Mouse (Mus musculus) thymus, postnatal 4 days (tissue): ENCODE measurements around the gene Mroh8.
"Not testable (repeated sequence)": the region's sequence is repeated elsewhere in the genome, so short reads cannot be mapped to it uniquely, and the experiment has no call there.

Experiments used
- DNase-seq: peaks from one replicate; pipeline ENCODE4 v3.0.0; 2021

Gene Mroh8

DNA sequence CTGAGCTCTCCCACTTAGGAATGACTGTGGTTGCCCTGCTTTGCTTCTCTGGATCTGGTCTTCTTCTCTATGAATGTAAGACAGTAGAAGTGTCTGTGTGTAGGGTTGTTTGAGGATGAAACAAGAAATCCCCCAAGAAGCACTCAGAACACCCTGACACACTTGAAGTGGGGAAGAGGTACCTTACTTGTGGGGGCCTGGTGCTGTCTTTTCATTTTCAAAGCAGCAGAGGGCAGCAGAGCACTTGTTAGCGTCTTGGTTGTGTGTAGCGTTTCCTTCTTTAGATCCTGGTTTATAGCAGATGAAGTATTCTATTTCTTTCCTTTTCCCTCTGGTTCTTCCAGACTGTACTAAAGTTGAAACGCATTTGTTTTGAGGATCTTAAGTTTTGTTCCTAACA, 8.2 kb upstream of the Mroh8 start:
- DNase-seq: peak; percentile 61

DNA sequence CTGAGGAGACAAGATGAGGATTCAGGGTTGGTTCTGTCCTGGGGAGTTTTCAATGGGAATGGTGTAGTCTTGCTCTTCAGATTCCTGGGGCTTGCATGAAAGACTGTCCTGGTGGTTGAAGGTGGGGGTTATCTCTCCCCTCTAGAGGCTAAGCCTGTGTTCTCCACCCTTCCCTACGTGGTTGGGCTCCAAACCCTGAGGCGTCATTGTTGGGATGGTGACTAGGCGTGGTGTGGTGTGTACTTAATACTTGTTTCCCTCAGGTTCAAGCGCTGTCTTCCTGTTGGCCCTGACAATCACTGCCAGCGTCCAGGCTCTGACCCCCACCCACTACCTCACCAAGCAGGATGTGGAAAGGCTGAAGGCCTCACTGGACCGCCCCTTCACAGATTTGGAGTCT, 4.0 kb upstream of the Mroh8 start:
- DNase-seq: no peak

DNA sequence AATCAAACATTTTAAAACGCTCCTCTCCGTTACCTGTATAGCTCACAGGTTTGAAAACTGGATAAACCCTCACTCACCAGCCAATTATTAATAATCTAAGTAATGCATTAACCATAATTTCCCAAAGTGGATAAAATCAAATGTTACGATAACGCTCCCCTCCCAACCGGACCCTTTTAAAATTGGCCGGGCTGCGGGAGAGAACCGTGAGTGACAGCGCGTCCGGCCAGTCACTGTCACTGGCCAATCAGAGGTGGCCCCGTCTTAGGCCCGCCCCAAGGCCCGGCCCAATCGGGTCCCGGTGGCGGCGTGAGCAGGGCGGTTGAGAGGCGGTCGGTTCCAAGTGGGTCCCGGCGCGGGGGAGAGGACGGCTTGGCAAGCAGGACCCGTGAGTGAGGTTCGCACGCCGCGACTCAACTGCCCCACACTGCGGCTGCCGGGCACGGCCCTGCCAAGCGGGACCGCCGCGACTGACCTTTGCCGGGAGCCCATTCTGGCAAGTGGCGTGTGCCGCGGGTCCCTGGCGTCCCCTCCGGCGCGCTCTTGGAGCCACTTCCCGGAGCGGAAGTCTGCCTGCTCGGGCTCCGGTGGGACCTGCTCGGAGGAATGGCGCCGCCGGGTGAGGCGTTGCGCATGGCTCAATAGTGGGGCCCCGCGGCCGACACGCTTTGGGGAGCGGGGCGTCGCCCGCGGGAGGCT, 483 bp downstream of the Mroh8 start, which contains the start of gene Rpn2:
TSS of gene Rpn2 (plus strand) at position 301 of the 699 bp plus-strand sequence.
- peak; percentile 97 for DNase-seq

DNA sequence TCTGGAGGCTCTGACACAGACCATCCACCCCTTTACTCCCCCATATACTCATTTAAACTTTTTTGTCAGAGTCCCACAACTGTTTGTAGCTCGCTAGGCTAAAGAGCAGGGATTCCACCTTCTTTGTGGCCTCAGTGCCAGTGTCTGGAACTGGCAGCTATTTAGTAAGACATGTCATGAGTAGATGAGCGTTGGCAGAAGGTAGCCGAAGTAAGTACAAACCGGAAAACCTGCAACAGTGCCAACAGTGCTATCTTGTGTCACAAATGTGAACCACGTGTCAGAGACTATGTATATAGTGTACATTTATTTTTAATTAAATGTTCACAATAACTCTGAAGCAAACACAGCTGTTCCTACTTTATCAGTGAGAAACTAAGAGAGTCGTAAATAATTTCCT, 15.5 kb downstream of the Mroh8 start:
- no peak for DNase-seq

DNA sequence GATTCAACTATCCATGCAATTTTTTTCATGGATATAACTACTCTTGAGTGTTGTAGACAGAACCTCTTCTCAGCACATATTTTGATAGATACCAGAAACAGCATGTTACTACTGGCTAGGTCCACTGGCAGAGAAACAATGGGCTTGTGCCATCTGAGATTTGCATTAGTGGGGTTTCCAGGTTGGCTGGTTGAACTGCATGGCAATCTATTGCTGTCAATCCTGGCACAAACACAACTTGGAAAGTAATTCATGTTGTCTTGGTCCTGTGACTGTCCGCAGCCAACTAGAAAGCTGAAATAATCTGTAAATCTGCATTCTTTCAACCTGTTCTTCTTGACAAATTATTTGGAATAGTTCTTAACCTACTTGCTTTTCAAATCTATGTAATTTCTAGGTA, 16.2 kb downstream of the Mroh8 start:
- no peak for DNase-seq

DNA sequence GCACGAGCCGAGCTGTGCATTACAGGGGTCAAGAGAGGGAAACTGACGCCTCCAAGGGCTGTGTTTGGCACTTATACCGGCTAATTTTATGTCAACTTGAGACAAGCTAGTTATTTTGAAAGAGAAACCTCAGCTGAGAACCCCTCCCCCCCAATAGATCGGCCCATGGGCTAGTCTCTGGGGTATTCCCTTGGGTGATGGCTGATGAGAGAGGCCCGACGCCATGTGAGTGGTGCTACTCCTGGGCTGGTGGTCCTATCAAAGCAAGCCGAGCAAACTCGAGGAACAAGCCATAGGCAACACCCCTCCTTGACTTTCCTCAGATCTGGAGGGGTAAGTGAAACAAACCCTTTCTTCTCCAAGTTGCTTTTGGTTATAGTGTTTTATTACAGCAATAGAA, 16.8 kb downstream of the Mroh8 start:
- no peak for DNase-seq

DNA sequence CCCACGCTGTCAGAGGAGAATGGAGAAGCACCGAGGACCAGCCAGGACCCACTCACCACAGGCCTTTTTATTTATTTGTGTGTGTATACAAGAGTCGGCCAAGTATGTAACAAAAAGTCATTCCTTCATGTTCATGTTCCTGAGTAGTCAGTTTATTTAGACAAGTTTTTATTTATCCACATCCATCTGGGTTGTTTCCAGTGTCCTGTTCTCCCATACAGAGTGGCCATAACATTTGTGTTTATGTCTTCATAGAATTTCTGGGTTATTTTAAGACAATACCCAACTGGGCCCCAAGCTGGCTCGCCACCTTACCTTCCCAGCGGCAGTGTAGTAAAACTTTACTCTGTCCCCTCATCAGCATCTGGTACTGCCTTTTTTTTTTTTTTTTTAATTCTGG, 17.4 kb downstream of the Mroh8 start:
- no peak for DNase-seq

DNA sequence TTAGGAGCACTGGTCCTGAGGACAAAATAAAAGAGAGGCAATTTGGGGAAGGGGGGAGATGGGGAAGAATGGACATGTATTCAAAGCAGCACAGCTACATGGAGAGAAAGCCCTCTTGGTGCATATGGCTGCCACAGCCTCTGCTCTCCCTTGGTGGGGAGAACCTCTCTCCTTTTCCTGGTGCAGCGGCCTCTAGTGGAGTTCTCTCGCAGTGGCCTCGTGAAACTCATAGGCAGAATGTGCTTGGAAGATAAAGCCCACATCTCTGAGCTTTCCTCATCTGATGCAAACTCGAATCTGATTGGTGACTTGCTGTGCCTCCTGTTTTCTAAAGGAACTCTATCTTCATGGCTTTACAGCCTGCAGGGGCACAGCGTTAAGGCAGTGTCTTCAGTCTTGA, 19.6 kb downstream of the Mroh8 start:
- peak; percentile 82 for DNase-seq

DNA sequence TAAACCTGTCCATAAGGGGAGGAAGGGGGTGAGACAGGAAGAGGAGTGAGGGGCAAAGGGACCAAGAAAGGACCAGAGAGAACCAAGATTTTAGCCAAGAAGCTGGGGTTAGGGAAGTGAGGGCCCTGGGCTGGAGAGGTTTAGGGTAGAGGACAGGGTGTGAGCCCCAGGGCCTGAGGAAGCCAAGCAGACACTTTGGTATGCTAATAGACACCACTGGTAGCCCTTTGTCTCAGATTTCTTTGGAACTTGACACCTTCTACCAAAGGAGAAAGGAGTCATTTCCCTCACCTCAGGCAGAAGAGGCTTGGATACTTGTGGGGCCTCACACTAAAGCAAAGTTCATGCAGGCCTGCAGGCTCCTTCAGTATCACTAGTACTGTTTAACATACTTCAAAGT, 31.2 kb downstream of the Mroh8 start:
- no peak for DNase-seq

DNA sequence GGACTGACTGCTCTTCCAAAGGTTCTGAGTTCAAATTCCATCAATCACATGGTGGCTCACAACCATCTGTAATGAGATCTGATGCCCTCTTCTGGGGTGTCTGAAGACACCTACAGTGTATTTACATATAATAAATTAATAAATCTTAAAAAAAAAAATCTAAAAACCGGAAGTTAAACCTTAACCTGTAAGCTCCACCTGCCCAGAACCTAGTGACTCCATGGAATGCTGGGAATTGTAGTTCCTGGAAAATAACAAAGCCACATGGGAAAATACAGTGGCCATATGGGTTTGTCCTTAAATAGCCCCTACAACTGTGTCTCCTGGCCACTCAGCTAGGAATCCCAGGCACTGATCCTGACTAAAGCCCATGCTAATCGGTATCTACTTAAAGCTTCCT, 33.7 kb downstream of the Mroh8 start:
- DNase-seq: no peak

DNA sequence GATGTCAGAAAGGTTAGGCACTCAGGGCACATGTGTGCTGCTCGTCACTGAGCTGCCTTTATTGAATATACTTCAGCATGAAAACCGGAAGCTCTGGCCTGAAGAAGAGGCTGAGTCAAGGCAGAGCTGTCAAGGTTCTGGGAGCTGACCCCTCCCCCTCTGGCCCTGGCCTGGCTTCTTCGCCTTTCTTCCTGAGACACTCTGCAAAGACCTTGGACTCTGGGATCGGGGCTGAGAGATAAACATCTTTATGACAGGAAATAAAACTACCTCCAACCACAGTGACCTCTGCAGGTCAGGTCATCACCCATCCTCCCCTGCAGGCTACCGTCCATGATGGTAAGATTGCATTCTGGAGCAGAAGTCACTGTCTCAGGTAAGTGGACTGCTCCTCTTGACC, 34.3 kb downstream of the Mroh8 start:
- no peak for DNase-seq

DNA sequence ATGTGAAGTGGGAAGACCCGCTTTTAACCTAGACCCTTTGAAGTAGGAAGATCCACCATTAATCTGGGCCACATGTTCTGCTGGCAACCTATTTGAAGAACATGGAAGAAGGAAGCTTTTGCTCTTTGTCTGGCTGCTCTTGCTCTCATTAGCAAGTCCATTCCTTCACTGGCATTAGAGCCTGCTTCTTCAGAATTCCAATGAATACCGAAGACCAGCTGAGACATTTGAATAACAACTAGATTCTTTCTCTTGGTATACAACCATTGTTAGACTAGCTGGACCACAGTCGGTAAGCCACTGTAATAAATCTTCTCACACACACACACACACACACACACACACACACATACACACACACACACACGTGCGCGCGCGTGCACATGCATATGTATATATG, 43.4 kb downstream of the Mroh8 start:
- no peak for DNase-seq

DNA sequence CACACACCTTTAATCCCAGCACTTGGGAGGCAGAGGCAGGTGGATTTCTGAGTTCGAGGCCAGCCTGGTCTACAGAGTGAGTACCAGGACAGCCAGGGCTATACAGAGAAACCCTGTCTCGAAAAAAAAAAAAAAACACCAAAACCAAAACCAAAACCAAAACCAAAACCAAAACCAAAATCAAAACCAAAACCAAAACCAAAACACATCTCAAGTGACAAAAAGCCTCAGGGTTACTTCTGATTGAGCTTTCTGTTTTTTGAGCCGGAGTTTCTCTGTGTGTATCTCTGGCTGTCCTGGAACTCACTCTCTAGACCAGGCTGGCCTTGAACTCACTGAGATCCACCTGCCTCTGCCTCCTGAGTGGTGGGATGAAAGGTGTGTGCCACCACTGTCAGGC, 57.4 kb downstream of the Mroh8 start:
- not testable (repeated sequence) for DNase-seq

DNA sequence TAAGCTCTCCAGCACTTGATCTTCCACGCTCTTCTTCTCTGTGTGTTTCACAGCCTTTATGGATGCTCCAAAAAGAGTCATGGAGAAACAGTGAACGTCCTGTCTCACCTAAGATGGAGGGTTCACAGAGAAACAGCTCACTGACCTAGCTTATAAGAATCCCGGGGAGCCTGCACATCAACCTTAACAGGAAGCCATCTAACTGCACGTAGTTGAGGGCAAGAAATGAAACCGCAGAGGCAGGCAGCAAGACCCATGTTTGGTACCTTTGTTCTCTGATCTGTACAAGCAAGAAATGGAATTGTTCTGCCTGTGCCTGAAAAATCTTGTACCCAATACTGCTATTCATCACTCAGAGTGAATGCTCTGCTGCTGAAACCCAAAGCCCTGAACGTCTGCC, 59.2 kb downstream of the Mroh8 start:
- DNase-seq: no peak

DNA sequence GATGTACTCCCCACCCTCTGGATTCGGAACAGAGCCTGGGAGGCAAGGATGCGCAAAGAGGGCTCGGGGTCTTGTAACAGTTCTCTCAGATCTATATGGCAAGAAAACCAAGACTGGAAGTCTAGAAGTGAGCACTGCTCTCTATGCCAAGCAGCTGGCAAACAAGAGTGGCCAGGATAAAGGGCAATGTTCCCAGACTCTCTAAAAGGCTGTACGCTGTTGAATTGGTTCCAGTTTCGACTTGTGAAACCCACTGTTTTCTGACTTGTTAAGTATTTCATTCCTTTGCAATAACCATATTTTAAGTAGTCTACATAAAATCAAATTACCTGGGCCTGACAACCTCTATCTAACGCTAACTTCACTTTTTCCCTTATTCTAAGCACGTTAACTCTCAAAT, 67.6 kb downstream of the Mroh8 start:
- DNase-seq: no peak

DNA sequence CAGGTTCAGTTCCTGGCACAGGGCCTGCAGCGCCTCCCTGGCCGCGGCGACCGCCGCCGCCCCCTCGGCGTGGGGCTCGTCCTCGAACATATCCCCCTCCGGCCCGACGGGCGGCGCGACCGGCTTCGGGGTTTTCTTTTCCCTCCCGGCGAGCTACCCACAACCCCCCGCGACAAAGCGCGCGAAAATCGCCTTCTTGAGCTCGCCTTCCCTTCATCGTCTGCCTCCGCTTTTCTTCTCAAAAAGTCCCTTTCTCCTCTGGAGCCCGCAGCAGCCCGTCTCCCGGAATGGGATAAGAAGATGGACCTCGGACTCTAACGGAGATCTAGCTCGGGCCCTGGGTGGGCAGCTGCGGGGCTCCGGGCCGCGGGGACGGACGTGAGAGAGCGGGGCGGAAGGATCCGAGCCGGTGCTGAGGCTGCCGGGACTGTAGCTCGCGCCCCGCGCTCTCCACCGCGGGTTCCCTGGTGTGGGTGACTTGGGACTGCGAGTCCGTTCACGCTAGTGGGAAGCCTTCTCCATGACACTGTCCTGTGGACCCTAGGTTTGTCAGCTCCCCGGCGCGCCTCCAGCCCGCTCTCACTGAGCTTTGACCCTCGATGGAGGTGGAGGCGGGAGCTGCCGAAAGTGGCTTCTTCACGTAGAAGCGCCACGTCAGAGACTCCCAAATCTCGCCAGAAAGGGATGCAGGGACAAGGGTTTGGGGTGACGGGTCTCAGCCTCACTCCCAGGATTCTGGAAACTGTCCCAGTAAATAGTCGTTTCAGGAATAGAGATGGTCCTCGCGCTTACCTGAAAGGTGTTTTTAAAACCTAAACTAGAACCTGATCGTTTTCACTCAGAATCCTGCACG, 74.8 kb downstream of the Mroh8 start, which contains the start of gene Rbl1:
TSS of gene Rbl1 (minus strand) at position 169 of the 853 bp plus-strand sequence.
- DNase-seq: peak; percentile 94

DNA sequence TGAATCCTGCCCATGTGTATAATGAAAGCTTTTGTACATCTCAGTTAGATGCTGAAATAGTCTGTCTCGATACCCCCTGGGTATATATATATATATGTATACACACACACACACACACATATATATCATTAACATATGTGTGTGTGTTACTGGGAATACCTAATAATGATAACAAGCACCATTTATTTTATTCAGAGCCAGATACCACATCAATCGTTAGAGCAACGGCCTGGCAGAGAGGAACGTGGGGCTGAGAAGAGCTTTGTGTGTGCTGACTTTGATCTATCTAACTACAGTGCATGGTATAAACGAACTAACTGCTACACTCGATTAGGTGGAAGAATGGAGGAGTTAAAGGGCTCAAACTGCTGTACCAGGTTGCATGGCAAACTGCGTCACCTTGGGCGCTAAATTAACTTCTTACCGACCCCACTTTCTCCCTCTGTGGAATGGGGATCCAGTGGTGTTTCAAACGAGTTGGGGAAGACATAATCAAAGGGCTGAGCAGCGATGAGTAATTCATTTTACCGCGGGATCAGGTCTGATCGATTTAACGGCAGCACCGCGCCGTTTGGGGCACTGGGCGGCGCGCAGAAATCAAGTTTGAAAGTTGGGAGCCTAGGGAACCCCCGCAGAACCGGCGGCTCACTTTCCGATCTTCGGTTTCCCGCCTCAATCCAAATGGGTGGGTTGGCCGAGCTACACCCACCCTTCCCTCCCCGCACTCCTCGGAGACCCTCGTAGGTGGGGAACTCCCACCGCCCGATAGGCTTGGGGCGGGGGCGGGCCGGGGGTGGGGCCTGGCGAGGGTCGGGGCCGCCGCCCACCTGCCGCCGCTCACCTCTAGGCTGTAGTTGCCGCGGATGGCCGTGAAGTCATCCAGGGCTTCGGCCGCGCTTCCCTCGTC, 75.6 kb downstream of the Mroh8 start:
- peak; percentile 75 for DNase-seq

DNA sequence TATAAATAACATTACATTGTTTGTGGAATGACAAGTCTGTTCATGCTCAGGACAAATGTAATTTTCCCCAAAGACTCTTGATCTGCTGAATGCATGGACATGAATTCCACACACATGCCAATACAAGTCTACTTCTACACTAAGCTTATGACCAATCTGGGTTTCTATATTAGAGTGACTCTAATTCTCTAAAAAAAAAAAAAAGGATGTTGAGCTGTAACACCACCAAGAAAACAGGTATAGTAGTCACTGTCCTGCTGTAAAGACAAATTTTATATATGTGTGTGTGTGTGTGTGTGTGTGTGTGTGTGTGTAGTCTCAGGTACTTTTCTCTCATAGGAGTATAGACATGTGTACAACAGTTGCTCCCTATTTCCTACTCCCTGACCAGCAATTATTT, 76.3 kb downstream of the Mroh8 start:
- DNase-seq: no peak

DNA sequence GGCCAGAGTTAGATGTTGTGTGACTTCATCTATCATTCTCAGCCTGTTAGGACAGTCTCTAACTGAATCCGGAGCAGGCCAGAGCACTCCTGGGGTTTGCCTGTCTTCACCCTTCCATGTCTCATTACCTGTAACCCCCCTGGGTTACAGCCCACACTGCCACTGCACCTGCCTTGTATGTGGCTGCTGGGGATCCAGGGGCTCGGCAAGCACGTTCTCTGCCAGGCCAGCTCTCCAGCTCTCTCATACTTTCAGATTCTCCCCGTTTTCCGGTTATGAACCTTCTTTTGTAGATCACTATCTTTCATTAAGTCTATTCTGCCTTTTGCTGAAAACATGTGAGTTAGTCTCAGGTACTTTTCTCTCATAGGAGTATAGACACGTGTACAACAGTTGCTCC, 77.0 kb downstream of the Mroh8 start:
- peak; percentile 48 for DNase-seq

DNA sequence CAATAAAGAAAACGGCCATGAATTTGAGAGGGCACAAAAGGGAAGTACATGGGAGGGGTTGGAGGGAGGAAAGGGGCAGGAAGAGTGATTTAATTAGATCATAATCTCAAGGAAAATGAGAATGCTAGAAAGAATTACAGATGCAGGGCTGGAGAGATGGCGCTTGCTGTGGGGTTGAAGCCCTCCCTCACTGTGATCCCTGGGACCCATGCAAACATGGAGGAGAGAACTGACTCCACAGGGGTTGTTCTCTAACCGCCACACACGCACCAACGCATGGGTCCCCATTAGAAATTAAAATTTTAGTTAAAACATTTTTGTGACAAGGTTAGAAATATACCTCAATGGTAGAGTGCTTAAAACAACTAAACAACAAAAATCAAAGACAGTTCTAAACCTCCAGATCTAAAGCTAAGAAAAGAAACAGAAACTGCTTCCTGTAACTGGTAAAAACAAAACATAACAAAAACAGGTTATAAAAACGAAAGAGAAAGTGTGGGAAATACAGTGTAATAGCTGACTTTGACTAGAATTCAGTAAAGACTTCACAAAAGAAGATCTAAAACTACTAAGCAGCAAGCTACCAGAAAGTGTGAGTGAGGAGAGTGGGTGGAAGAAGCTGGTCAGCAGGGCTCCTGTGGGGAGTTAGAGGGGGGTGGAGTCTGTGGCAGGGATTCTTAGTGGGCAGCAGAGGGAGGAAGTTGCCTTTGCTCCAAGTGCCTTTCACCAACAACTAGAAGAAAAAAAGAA, 78.1 kb downstream of the Mroh8 start:
- DNase-seq: peak; percentile 53

DNA sequence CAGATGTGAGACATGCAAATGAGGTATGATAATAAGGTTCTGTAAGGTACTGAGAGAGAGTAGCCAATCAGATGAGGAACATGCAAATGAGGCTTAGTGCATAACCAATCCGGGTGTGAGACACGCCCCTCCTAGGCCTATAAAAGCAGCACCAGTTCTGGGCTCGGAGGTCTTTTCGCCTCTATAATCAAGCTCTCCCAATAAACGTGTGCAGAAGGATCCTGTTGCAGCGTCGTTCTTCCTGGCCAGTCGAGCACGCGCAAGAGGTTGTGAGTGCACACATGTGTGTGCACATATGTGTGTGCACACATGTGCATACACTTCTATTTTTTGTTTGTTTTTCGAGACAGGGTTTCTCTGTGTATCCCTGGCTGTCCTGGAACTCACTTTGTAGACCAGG, 80.9 kb downstream of the Mroh8 start:
- not testable (repeated sequence) for DNase-seq

DNA sequence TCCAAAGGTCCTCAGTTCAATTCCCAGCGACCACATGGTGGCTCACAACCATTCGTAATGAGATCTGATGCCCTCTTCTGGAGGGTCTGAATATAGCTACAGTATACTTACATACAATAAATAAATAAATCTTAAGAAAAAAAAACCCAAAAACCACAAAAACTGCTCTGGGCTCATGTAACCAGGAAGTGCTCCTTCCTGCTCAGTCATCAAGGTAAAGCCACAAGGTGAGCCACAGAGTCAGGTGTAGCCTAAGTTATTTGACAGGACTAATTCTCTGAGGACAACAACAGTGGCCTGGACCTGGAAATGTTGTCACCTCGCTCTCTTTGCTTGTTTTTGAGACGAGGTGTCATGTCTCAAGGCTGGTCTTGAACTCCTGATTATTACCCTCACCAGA, 88.7 kb downstream of the Mroh8 start:
- DNase-seq: no peak

DNA sequence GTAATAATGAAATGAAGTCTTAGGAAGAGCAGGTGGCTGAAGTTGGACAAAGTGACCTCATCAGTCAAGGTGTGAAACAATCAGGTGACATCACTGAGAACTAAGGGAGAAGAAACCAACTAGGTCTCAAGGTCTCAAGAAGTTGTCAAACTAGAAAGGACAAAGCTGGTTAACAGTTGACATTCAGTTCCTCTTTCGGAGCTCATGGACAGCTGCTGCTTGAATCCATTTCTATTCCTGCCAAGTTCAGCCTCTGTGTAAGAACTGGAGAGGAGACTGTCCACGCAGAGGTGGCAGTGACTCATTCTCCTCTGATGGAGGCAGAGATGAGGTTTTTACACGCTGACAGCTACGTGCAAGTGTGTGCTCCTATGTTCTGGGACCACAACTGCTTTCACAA, 92.1 kb downstream of the Mroh8 start:
- DNase-seq: no peak
